ENCODE assay signal across 30 mouse cellular contexts in the genomic region with DNA sequence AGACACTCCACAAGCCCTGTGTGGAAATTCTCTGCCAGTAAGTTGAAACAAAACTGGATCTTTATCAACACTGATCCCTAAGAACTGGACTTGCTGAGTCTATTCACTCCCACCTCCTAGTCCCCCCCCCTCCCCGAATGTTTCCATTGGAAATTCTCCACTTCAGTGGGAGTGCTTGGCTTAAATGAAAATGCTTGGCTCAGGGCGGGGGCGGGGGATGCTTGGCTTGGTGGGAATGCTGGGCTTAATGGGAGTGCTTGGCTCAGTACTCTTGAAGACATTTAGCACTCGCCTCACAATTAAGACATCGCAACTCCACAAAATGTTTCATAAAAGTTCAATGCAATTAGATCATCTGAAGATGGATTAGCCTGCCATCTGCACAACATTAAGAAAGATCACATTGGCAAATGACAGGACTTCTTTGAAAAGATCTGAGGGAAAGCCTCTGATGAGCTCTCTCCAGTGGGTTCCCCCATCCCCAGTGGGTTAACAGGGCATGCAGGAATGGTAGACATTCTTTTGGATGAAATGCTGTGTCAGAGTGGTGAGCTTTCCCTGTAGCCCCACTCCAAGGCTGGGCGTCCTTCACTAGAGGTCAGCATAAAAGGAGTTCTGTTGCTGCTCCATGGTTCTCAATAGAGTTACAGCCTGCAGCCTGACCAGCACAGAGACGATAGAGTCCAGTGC.
A peak's percentile ranks its signal among the peaks of the same experiment; 100 is the strongest.
DNase-seq lines count a peak whose midpoint lies in the region; ATAC-seq and TF ChIP-seq lines count a peak whose summit lies in the region.
"Had no signal": no experiment of that assay in that cellular context is flagged by ENCODE, and none has a peak within 500 bp of the region (broad histone marks: within the 10 kb centered on the region; RNA-seq: fewer than 3 reads in every experiment).

No protein-coding gene starts in this region.

- no peak overlapping the region for H3K9ac ChIP-seq in hindbrain, postnatal 0 days (replicated peaks; ENCODE audit: low read length)
- H3K9ac ChIP-seq: forebrain, embryonic 15.5 days; heart, embryonic 12.5 days; hindbrain, embryonic 15.5 days; intestine, embryonic 15.5 days; liver, embryonic 12.5 days; liver, postnatal 0 days had no signal

- no peaks in the 10 kb centered on the region for H3K27me3 ChIP-seq in hindbrain, postnatal 0 days (ENCODE audit: insufficient read depth, low read length)
- H3K27me3 ChIP-seq: CH12.LX; forebrain, embryonic 15.5 days; hindbrain, embryonic 15.5 days; intestine, embryonic 15.5 days; liver, embryonic 12.5 days; Patski had no signal

- no peak for TF ChIP-seq CTCF in hindbrain, postnatal 0 days (IDR thresholded peaks at IDR 0.05; ENCODE audit: low read depth)

- H3K4me3 ChIP-seq in hindbrain, postnatal 0 days (ENCODE audit: low read length) = no peak overlapping the region
- H3K4me3 ChIP-seq: forebrain, embryonic 10.5 days; forebrain, embryonic 15.5 days; heart, embryonic 12.5 days; hindbrain, embryonic 10.5 days; hindbrain, embryonic 15.5 days; intestine, embryonic 15.5 days; liver, embryonic 12.5 days had no signal

- 86% methylated on average over 7 of the region's 7 CpGs for WGBS in hindbrain, postnatal 0 days

- H3K9me3 ChIP-seq in hindbrain, postnatal 0 days (ENCODE audit: low read length) = no peaks in the 10 kb centered on the region
- H3K9me3 ChIP-seq: forebrain, embryonic 10.5 days; forebrain, embryonic 15.5 days; heart, embryonic 12.5 days; hindbrain, embryonic 10.5 days; hindbrain, embryonic 15.5 days; intestine, embryonic 15.5 days; liver, embryonic 12.5 days had no signal

- ATAC-seq in inflammation-experienced regulatory T-cells, adult 6 months = no peak
- no peak for ATAC-seq in hindbrain, postnatal 0 days
- ATAC-seq: forebrain, embryonic 15.5 days; intestine, embryonic 15.5 days; liver, embryonic 12.5 days; liver, postnatal 0 days; Patski had no signal

- H3K27ac ChIP-seq in hindbrain, postnatal 0 days = no peak overlapping the region
- H3K27ac ChIP-seq: forebrain, embryonic 10.5 days; forebrain, embryonic 15.5 days; hindbrain, embryonic 10.5 days; hindbrain, embryonic 15.5 days; intestine, embryonic 15.5 days; kidney, postnatal 0 days; liver, embryonic 12.5 days; macrophage had no signal

- no peaks in the 10 kb centered on the region for H3K36me3 ChIP-seq in hindbrain, postnatal 0 days (ENCODE audit: insufficient read depth, low read length)
- H3K36me3 ChIP-seq: forebrain, embryonic 10.5 days; forebrain, embryonic 15.5 days; heart, embryonic 12.5 days; hindbrain, embryonic 10.5 days; hindbrain, embryonic 15.5 days; intestine, embryonic 15.5 days; liver, embryonic 12.5 days had no signal

- DNase-seq in adrenal gland, adult 2 months = peak; percentile 54
- DNase-seq in adrenal gland, postnatal 10 days = no peak
- DNase-seq in gastrocnemius, postnatal 25 days = peak; percentile 50
- DNase-seq in gastrocnemius, adult 8-10 months (ENCODE audit: low spot score in 2 of 2) = no peak
- DNase-seq in Muller cell, postnatal 12 days (ENCODE audit: inconsistent ontology term) = peak; percentile 53
- DNase-seq in fibroblast of lung, adult 2 months (ENCODE audit: low read depth) = peak; percentile 66
- no peak for DNase-seq in hindbrain, postnatal 0 days (ENCODE audit: low spot score)
- DNase-seq: cerebellum, adult 11-12 months; cerebellum, postnatal 10 days; gastrocnemius, postnatal 10 days; heart, postnatal 10 days; kidney, adult 8-10 months; layer of hippocampus, postnatal 36 days; left cerebral cortex, postnatal 4 days; liver, postnatal 0 days; midbrain, embryonic 14.5 days; right cerebral cortex, postnatal 25 days; thymus, postnatal 4 days had no signal

- no peaks in the 10 kb centered on the region for H3K4me1 ChIP-seq in hindbrain, postnatal 0 days (ENCODE audit: insufficient read depth, low read length)
- H3K4me1 ChIP-seq: forebrain, embryonic 15.5 days; hindbrain, embryonic 15.5 days; intestine, embryonic 15.5 days; liver, embryonic 12.5 days had no signal

- no peak overlapping the region for H3K4me2 ChIP-seq in hindbrain, postnatal 0 days (ENCODE audit: low read depth, low read length)
- H3K4me2 ChIP-seq: forebrain, embryonic 15.5 days; heart, embryonic 12.5 days; hindbrain, embryonic 15.5 days; intestine, embryonic 15.5 days; liver, embryonic 12.5 days had no signal

Comparison
In these comparisons a context has a peak if more than half of its experiments do, and no peak if none do; other contexts are left out.
1. DNase-seq: peak in adrenal gland, adult 2 months (single experiment), gastrocnemius, postnatal 25 days (single experiment), Muller cell, postnatal 12 days (single experiment) and fibroblast of lung, adult 2 months (single experiment); none in adrenal gland, postnatal 10 days (single experiment), gastrocnemius, adult 8-10 months (0 of 2) and hindbrain, postnatal 0 days (single experiment).